7 mouse cellular contexts compared by ENCODE assay signal in genomic region chr1:151177937-151178271, GRCm38 (mm10). TPM values are rescaled to one million over a fixed set of nuclear protein-coding genes. Genes with fewer than 3 reads are reported as not detected.
A peak's percentile ranks its signal among the peaks of the same experiment; 100 is the strongest.
DNase-seq lines count a peak whose midpoint lies in the region; ATAC-seq and TF ChIP-seq lines count a peak whose summit lies in the region.

No protein-coding gene starts in this region.

- no peak for DNase-seq in neural tube, embryonic 11.5 days (ENCODE audit: low spot score)
- no peak for DNase-seq in neural tube, embryonic 10.5 days (ENCODE audit: extremely low spot score, low spot score)
- no peak for DNase-seq in forebrain, embryonic 11.5 days (ENCODE audit: low spot score)
- no peak for DNase-seq in layer of hippocampus, adult 8-10 months (ENCODE audit: low spot score in 2 of 2)

- 4% methylated on average over 4 of the region's 4 CpGs for WGBS in neural tube, embryonic 11.5 days
- WGBS in forebrain, embryonic 11.5 days, result 11% methylated on average over 4 of the region's 4 CpGs
- WGBS in limb, embryonic 12.5 days, result 15% methylated on average over 4 of the region's 4 CpGs
- WGBS in small intestine, adult 2 months, result 7% methylated on average over 4 of the region's 4 CpGs

- TF ChIP-seq CTCF in small intestine, adult 2 months (IDR thresholded peaks at IDR 0.05; ENCODE audit: extremely low read depth, insufficient read length, insufficient replicate concordance, low read depth, low read length), result no peak

- no peak for ATAC-seq in neural tube, embryonic 11.5 days (ENCODE audit: insufficient read depth, low FRiP score, low TSS enrichment)
- peak; percentile 61; the same call in 1 of the 2 replicates for ATAC-seq in forebrain, embryonic 11.5 days (replicated peaks; ENCODE audit: low FRiP score)
- ATAC-seq in limb, embryonic 12.5 days (ENCODE audit: insufficient number of reproducible peaks, insufficient read depth, low FRiP score, low TSS enrichment, low read depth), result 0 out of 2 replicates have a peak, but pooled peaks have one; percentile 20
- no peak for ATAC-seq in activated CD4-positive, CD25-positive, alpha-beta regulatory T cell, adult 4 months

- no peak overlapping the region for H3K27ac ChIP-seq in neural tube, embryonic 11.5 days (ENCODE audit: low read depth, low read length)
- no peak overlapping the region for H3K27ac ChIP-seq in forebrain, embryonic 11.5 days (ENCODE audit: low read depth, low read length)
- H3K27ac ChIP-seq in limb, embryonic 12.5 days, result no peak overlapping the region
- peak overlapping the region; percentile 87 for H3K27ac ChIP-seq in small intestine, adult 2 months (ENCODE audit: insufficient read depth, low read depth, low read length)

- H3K4me1 ChIP-seq in neural tube, embryonic 11.5 days (ENCODE audit: control insufficient read depth, insufficient read depth, low read length), result peaks cover 8% of the 10 kb centered on the region
- H3K4me1 ChIP-seq in forebrain, embryonic 11.5 days (replicated peaks; ENCODE audit: control insufficient read depth, insufficient read depth, low read length), result peaks cover 8% of the 10 kb centered on the region
- H3K4me1 ChIP-seq in limb, embryonic 12.5 days (replicated peaks), result peaks cover 13% of the 10 kb centered on the region; the same call in 1 of the 2 replicates
- H3K4me1 ChIP-seq in small intestine, adult 2 months (ENCODE audit: control insufficient read depth, insufficient read depth, insufficient read length, low read length), result peaks cover 5% of the 10 kb centered on the region; the same call in 1 of the 2 replicates

- no peak for TF ChIP-seq POLR2A in small intestine, adult 2 months (IDR thresholded peaks at IDR 0.05; ENCODE audit: low read depth, low read length)

- H3K27me3 ChIP-seq in neural tube, embryonic 11.5 days (ENCODE audit: control insufficient read depth, insufficient read depth, low read length), result no peaks in the 10 kb centered on the region
- H3K27me3 ChIP-seq in forebrain, embryonic 11.5 days (ENCODE audit: control insufficient read depth, insufficient read depth, low read length), result no peaks in the 10 kb centered on the region
- H3K27me3 ChIP-seq in limb, embryonic 12.5 days, result no peaks in the 10 kb centered on the region
- no peaks in the 10 kb centered on the region for H3K27me3 ChIP-seq in small intestine, adult 2 months (ENCODE audit: control insufficient read depth, insufficient read depth, low read length)

- H3K36me3 ChIP-seq in neural tube, embryonic 11.5 days (ENCODE audit: control insufficient read depth, insufficient read depth, low read length), result no peaks in the 10 kb centered on the region
- no peaks in the 10 kb centered on the region for H3K36me3 ChIP-seq in forebrain, embryonic 11.5 days (ENCODE audit: control insufficient read depth, insufficient read depth, low read length)
- H3K36me3 ChIP-seq in limb, embryonic 12.5 days, result no peaks in the 10 kb centered on the region
- no peaks in the 10 kb centered on the region for H3K36me3 ChIP-seq in small intestine, adult 2 months (ENCODE audit: control insufficient read depth, insufficient read depth, low read length)

- H3K4me2 ChIP-seq in neural tube, embryonic 11.5 days (ENCODE audit: low read depth), result peak overlapping the region; percentile 41
- peak overlapping the region; percentile 53 for H3K4me2 ChIP-seq in forebrain, embryonic 11.5 days (ENCODE audit: low read depth, low read length, severe bottlenecking)
- H3K4me2 ChIP-seq in limb, embryonic 12.5 days, result peak overlapping the region; percentile 51

- H3K4me3 ChIP-seq in neural tube, embryonic 11.5 days (ENCODE audit: low read depth, low read length), result 0 out of 2 replicates have a peak overlapping the region, but pooled peaks have one; percentile 12
- 0 out of 2 replicates have a peak overlapping the region, but pooled peaks have one; percentile 7 for H3K4me3 ChIP-seq in forebrain, embryonic 11.5 days (ENCODE audit: low read depth, low read length)
- H3K4me3 ChIP-seq in limb, embryonic 12.5 days (replicated peaks), result peak overlapping the region; percentile 35
- peak overlapping the region; percentile 46 for H3K4me3 ChIP-seq in small intestine, adult 2 months (ENCODE audit: low read depth, low read length)

- H3K9ac ChIP-seq in neural tube, embryonic 11.5 days (ENCODE audit: low read length), result no peak overlapping the region; the same call in 1 of the 2 replicates
- 0 out of 2 replicates have a peak overlapping the region, but pooled peaks have one; percentile 2 for H3K9ac ChIP-seq in forebrain, embryonic 11.5 days (ENCODE audit: low read length)
- no peak overlapping the region for H3K9ac ChIP-seq in limb, embryonic 12.5 days (replicated peaks)

- H3K9me3 ChIP-seq in neural tube, embryonic 11.5 days (ENCODE audit: control insufficient read depth, low read length), result no peaks in the 10 kb centered on the region
- no peaks in the 10 kb centered on the region for H3K9me3 ChIP-seq in forebrain, embryonic 11.5 days (ENCODE audit: control insufficient read depth, low read length)
- H3K9me3 ChIP-seq in limb, embryonic 12.5 days, result no peaks in the 10 kb centered on the region

RNA-seq across cellular contexts. Expression of gene Gm47985, which starts 4.4 kb away (rescaled TPM):
- polyA plus RNA-seq in neural tube, embryonic 11.5 days (2014; fragmentation: Nextera tagmentation; extraction: Ambion mirVana), result 0.46 and 0.54 TPM in 2 replicates
- polyA plus RNA-seq in forebrain, embryonic 11.5 days (2014; fragmentation: Nextera tagmentation; extraction: Ambion mirVana), result 0.87 and 1.00 TPM in 2 replicates
- polyA plus RNA-seq in limb, embryonic 12.5 days (2016; fragmentation: Nextera tagmentation; extraction: Ambion mirVana), result 0.92 and 1.3 TPM in 2 replicates
- polyA plus RNA-seq in small intestine, adult 2 months (2012; rRNA removed), result 0.09 TPM in 1 of 2 replicates, not detected in the other
- polyA plus RNA-seq in activated CD4-positive, CD25-positive, alpha-beta regulatory T cell, adult 4 months (2017; shearing (Covaris generic)), result not detected
- under 1 TPM in 1 of 4 experiments, not detected in 3; 0.25 TPM for total RNA-seq in layer of hippocampus, adult 8-10 months (2022)

RNA-seq across cellular contexts. Expression of gene Gm8947, which starts 14.3 kb away (rescaled TPM):
- 0.29 TPM in 1 of 2 replicates, not detected in the other for polyA plus RNA-seq in neural tube, embryonic 11.5 days (2014; fragmentation: Nextera tagmentation; extraction: Ambion mirVana)
- polyA plus RNA-seq in forebrain, embryonic 11.5 days (2014; fragmentation: Nextera tagmentation; extraction: Ambion mirVana), result 0.16 and 0.19 TPM in 2 replicates
- polyA plus RNA-seq in limb, embryonic 12.5 days (2016; fragmentation: Nextera tagmentation; extraction: Ambion mirVana), result not detected in 2 replicates
- 0.16 TPM in 1 of 2 replicates, not detected in the other for polyA plus RNA-seq in small intestine, adult 2 months (2012; rRNA removed)
- polyA plus RNA-seq in activated CD4-positive, CD25-positive, alpha-beta regulatory T cell, adult 4 months (2017; shearing (Covaris generic)), result not detected
- total RNA-seq in layer of hippocampus, adult 8-10 months (2022), result not detected

RNA-seq across cellular contexts. Expression of gene Gm47995, which starts 20.3 kb away (rescaled TPM):
- polyA plus RNA-seq in neural tube, embryonic 11.5 days (2014; fragmentation: Nextera tagmentation; extraction: Ambion mirVana), result 0.31 TPM in 1 of 2 replicates, not detected in the other
- polyA plus RNA-seq in forebrain, embryonic 11.5 days (2014; fragmentation: Nextera tagmentation; extraction: Ambion mirVana), result not detected in 2 replicates
- not detected in 2 replicates for polyA plus RNA-seq in limb, embryonic 12.5 days (2016; fragmentation: Nextera tagmentation; extraction: Ambion mirVana)
- polyA plus RNA-seq in small intestine, adult 2 months (2012; rRNA removed), result 0.27 and 0.42 TPM in 2 replicates
- polyA plus RNA-seq in activated CD4-positive, CD25-positive, alpha-beta regulatory T cell, adult 4 months (2017; shearing (Covaris generic)), result not detected
- not detected for total RNA-seq in layer of hippocampus, adult 8-10 months (2022)

RNA-seq across cellular contexts. Expression of gene 3110040M04Rik, which starts 26.0 kb away (rescaled TPM):
- polyA plus RNA-seq in neural tube, embryonic 11.5 days (2014; fragmentation: Nextera tagmentation; extraction: Ambion mirVana), result 0.30 and 0.66 TPM in 2 replicates
- not detected in 2 replicates for polyA plus RNA-seq in forebrain, embryonic 11.5 days (2014; fragmentation: Nextera tagmentation; extraction: Ambion mirVana)
- polyA plus RNA-seq in limb, embryonic 12.5 days (2016; fragmentation: Nextera tagmentation; extraction: Ambion mirVana), result not detected in 2 replicates
- 1.3 TPM in 1 of 2 replicates, not detected in the other for polyA plus RNA-seq in small intestine, adult 2 months (2012; rRNA removed)
- not detected for polyA plus RNA-seq in activated CD4-positive, CD25-positive, alpha-beta regulatory T cell, adult 4 months (2017; shearing (Covaris generic))
- not detected for total RNA-seq in layer of hippocampus, adult 8-10 months (2022)

RNA-seq across cellular contexts. Expression of gene Gm47996, which starts 32.0 kb away (rescaled TPM):
- not detected in 2 replicates for polyA plus RNA-seq in neural tube, embryonic 11.5 days (2014; fragmentation: Nextera tagmentation; extraction: Ambion mirVana)
- polyA plus RNA-seq in forebrain, embryonic 11.5 days (2014; fragmentation: Nextera tagmentation; extraction: Ambion mirVana), result not detected in 2 replicates
- not detected in 2 replicates for polyA plus RNA-seq in limb, embryonic 12.5 days (2016; fragmentation: Nextera tagmentation; extraction: Ambion mirVana)
- polyA plus RNA-seq in small intestine, adult 2 months (2012; rRNA removed), result 0.13 TPM in 1 of 2 replicates, not detected in the other
- not detected for polyA plus RNA-seq in activated CD4-positive, CD25-positive, alpha-beta regulatory T cell, adult 4 months (2017; shearing (Covaris generic))
- total RNA-seq in layer of hippocampus, adult 8-10 months (2022), result not detected

Comparison
In these comparisons a context has a peak if more than half of its experiments do, and no peak if none do; other contexts are left out.
1. ATAC-seq: peak in forebrain, embryonic 11.5 days (single experiment) and limb, embryonic 12.5 days (single experiment); none in neural tube, embryonic 11.5 days (single experiment) and activated CD4-positive, CD25-positive, alpha-beta regulatory T cell, adult 4 months (single experiment).
2. Peak in every context shown above with its lines, with median percentiles within 50 percentile points of each other: H3K4me2 ChIP-seq and H3K4me3 ChIP-seq.